Mouse (Mus musculus) hindbrain, embryonic 14.5 days (tissue): ENCODE results near the gene Rmnd5a. TPM values are rescaled to one million over a fixed set of nuclear protein-coding genes. Genes with fewer than 3 reads are reported as not detected.

Source experiments
- ATAC-seq: fragments of 200-750 bp; cut with Nextera tagmentation; 2 replicates; pipeline ENCODE4 v1.8.0; 2017; ENCODE audit warnings: moderate number of reproducible peaks, mild to moderate bottlenecking, moderate TSS enrichment, moderate library complexity; ENCODE audit not compliant: low FRiP score
- DNase-seq: peaks from one replicate; pipeline ENCODE4 v3.0.0-alpha.2; 2015; ENCODE audit warnings: low spot score
- H3K27ac ChIP-seq: fragments of 300-500 bp; sonication (generic); 2 replicates; pipeline ENCODE4 v1.5.1; 2014; ENCODE audit warnings: mild to moderate bottlenecking, moderate library complexity
- H3K27me3 ChIP-seq: fragments of 300-500 bp; sonication (generic); 2 replicates; pipeline ENCODE4 v1.6.1; 2014; ENCODE audit warnings: mild to moderate bottlenecking, low read length, mixed read lengths; ENCODE audit not compliant: control insufficient read depth, insufficient read depth
- H3K36me3 ChIP-seq: fragments of 300-500 bp; sonication (generic); replicated peaks from 2 replicates; pipeline ENCODE4 v1.6.1; 2014; ENCODE audit not compliant: control insufficient read depth, insufficient read depth
- H3K4me1 ChIP-seq: fragments of 300-500 bp; sonication (generic); replicated peaks from 2 replicates; pipeline ENCODE4 v1.6.1; 2014; ENCODE audit warnings: antibody characterized with exemption, low read length, mixed read lengths; ENCODE audit not compliant: control insufficient read depth, insufficient read depth
- H3K4me2 ChIP-seq: fragments of 300-500 bp; sonication (generic); replicated peaks from 2 replicates; pipeline ENCODE4 v1.6.1; 2014; ENCODE audit warnings: mild to moderate bottlenecking, moderate library complexity
- H3K4me3 ChIP-seq: fragments of 300-500 bp; sonication (generic); replicated peaks from 2 replicates; pipeline ENCODE4 v1.5.1; 2014; ENCODE audit warnings: mild to moderate bottlenecking, low read length
- H3K9ac ChIP-seq: fragments of 300-500 bp; sonication (generic); 2 replicates; pipeline ENCODE4 v1.6.1; 2014
- H3K9me3 ChIP-seq: fragments of 300-500 bp; sonication (generic); 2 replicates; pipeline ENCODE4 v1.6.1; 2016; ENCODE audit warnings: low read length; ENCODE audit not compliant: control insufficient read depth
- WGBS: fragments of 180-500 bp; shearing (Covaris S2); extraction: QIAGEN DNeasy Blood & Tissue Kit; methylation state at CpG from one replicate; pipeline ENCODE4 v1.1.7; 2014; 5-methylcytosine and 5-hydroxymethylcytosine counted together
- polyA plus RNA-seq: library from polyadenylated mRNA; unstranded; fragments of >200 nt; fragmentation: Nextera tagmentation; extraction: Ambion mirVana; gene quantifications from 2 replicates; pipeline ENCODE4 v1.2.1, GENCODE M21; 2014

Gene Rmnd5a
- polyA plus RNA-seq, 1 experiment from 2014 or later = 5.8 TPM

- Histone ChIP-seq H3K4me1 (no peaks in the 10 kb centered on the region), H3K4me2 (no peak overlapping the region), H3K4me3 (no peak overlapping the region), H3K9ac (no peak overlapping the region), H3K27ac (no peak overlapping the region), H3K36me3 (no peaks in the 10 kb centered on the region), H3K27me3 (no peaks in the 10 kb centered on the region), H3K9me3 (no peaks in the 10 kb centered on the region)
- 87% methylated on average over 2 of the region's 2 CpGs for WGBS
- DNase-seq (no peak), ATAC-seq (no peak)
Observed at GRCm38 (mm10) chr6:71452792-71453191, 12.4 kb upstream of the Rmnd5a start.

- WGBS = 88% methylated on average over 6 of the region's 6 CpGs
- H3K27ac ChIP-seq = no peak overlapping the region
- H3K9me3 ChIP-seq = no peaks in the 10 kb centered on the region
- H3K27me3 ChIP-seq = no peaks in the 10 kb centered on the region
- no peak for DNase-seq
- no peak for ATAC-seq
- peaks cover 8% of the 10 kb centered on the region for H3K4me1 ChIP-seq
- no peak overlapping the region for H3K4me3 ChIP-seq
- H3K4me2 ChIP-seq = no peak overlapping the region
- H3K36me3 ChIP-seq = no peaks in the 10 kb centered on the region
- no peak overlapping the region for H3K9ac ChIP-seq
Observed at GRCm38 (mm10) chr6:71445560-71445959, 5.1 kb upstream of the Rmnd5a start.

GRCm38 (mm10) chr6:71444756-71445155, 4.3 kb upstream of the Rmnd5a start:
- Histone ChIP-seq H3K4me2 (no peak overlapping the region), H3K27me3 (no peaks in the 10 kb centered on the region), H3K27ac (no peak overlapping the region), H3K4me3 (no peak overlapping the region), H3K4me1 (peaks cover 8% of the 10 kb centered on the region), H3K36me3 (no peaks in the 10 kb centered on the region), H3K9me3 (no peaks in the 10 kb centered on the region), H3K9ac (no peak overlapping the region)
- 86% methylated on average over 1 of the region's 1 CpGs for WGBS
- ATAC-seq (no peak), DNase-seq (no peak)

- Histone ChIP-seq H3K9me3 (no peaks in the 10 kb centered on the region), H3K9ac (no peak overlapping the region), H3K4me3 (no peak overlapping the region), H3K4me2 (peak overlapping the region; percentile 92; the same call in 1 of the 2 replicates), H3K27ac (peak overlapping the region; percentile 97; the same call in 1 of the 2 replicates), H3K36me3 (no peaks in the 10 kb centered on the region), H3K27me3 (no peaks in the 10 kb centered on the region), H3K4me1 (peaks cover 23% of the 10 kb centered on the region)
- 71% methylated on average over 2 of the region's 3 CpGs for WGBS
- no peak for DNase-seq
- no peak for ATAC-seq
Observed at GRCm38 (mm10) chr6:71442130-71442529, 1.7 kb upstream of the Rmnd5a start.

- peak overlapping the region; percentile 97 for H3K27ac ChIP-seq
- DNase-seq (no peak), ATAC-seq (0 out of 2 replicates have a peak, but pooled peaks have one; percentile 1)
- no peaks in the 10 kb centered on the region for H3K36me3 ChIP-seq
- peak overlapping the region; percentile 82 for H3K9ac ChIP-seq
- H3K4me1 ChIP-seq = peaks cover 29% of the 10 kb centered on the region
- peak overlapping the region; percentile 93 for H3K4me3 ChIP-seq
- 4% methylated on average over 12 of the region's 12 CpGs for WGBS
- no peaks in the 10 kb centered on the region for H3K9me3 ChIP-seq
- no peaks in the 10 kb centered on the region for H3K27me3 ChIP-seq
- H3K4me2 ChIP-seq = peak overlapping the region; percentile 92
Observed at GRCm38 (mm10) chr6:71441251-71441580, 779 bp upstream of the Rmnd5a start.

- peak overlapping the region; percentile 93 for H3K4me3 ChIP-seq
- H3K27ac ChIP-seq = peak overlapping the region; percentile 94
- DNase-seq = no peak
- no peaks in the 10 kb centered on the region for H3K36me3 ChIP-seq
- peak overlapping the region; percentile 61 for H3K4me2 ChIP-seq
- H3K4me1 ChIP-seq = peaks cover 31% of the 10 kb centered on the region
- H3K27me3 ChIP-seq = no peaks in the 10 kb centered on the region
- ATAC-seq = no peak; the same call in 1 of the 2 replicates
- no peaks in the 10 kb centered on the region for H3K9me3 ChIP-seq
- WGBS = 0% methylated on average over 29 of the region's 47 CpGs
- H3K9ac ChIP-seq = peak overlapping the region; percentile 90
Observed at GRCm38 (mm10) chr6:71440217-71440491, 283 bp downstream of the Rmnd5a start.

- H3K4me3 ChIP-seq = peak overlapping the region; percentile 93
- ATAC-seq = no peak; the same call in 1 of the 2 replicates
- peak; percentile 29 for DNase-seq
- H3K4me2 ChIP-seq = peak overlapping the region; percentile 61
- H3K27me3 ChIP-seq = no peaks in the 10 kb centered on the region
- WGBS = under 1% methylated on average over 62 of the region's 62 CpGs
- H3K36me3 ChIP-seq = no peaks in the 10 kb centered on the region
- peaks cover 31% of the 10 kb centered on the region for H3K4me1 ChIP-seq
- H3K9me3 ChIP-seq = no peaks in the 10 kb centered on the region
- peak overlapping the region; percentile 94 for H3K27ac ChIP-seq
- H3K9ac ChIP-seq = peak overlapping the region; percentile 90
Observed at GRCm38 (mm10) chr6:71439506-71440216, 776 bp downstream of the Rmnd5a start.

- no peak for ATAC-seq
- H3K4me3 ChIP-seq = no peak overlapping the region
- no peaks in the 10 kb centered on the region for H3K27me3 ChIP-seq
- WGBS = 68% methylated on average over 1 of the region's 1 CpGs
- no peak for DNase-seq
- no peaks in the 10 kb centered on the region for H3K9me3 ChIP-seq
- peaks cover 35% of the 10 kb centered on the region for H3K4me1 ChIP-seq
- H3K9ac ChIP-seq = no peak overlapping the region
- peak overlapping the region; percentile 61 for H3K4me2 ChIP-seq
- no peaks in the 10 kb centered on the region for H3K36me3 ChIP-seq
- H3K27ac ChIP-seq = no peak overlapping the region
Observed at GRCm38 (mm10) chr6:71438070-71438469, 2.4 kb downstream of the Rmnd5a start.

- no peak for DNase-seq
- Histone ChIP-seq H3K9ac (no peak overlapping the region), H3K4me3 (no peak overlapping the region), H3K4me1 (no peaks in the 10 kb centered on the region), H3K27ac (no peak overlapping the region), H3K27me3 (no peaks in the 10 kb centered on the region), H3K4me2 (no peak overlapping the region), H3K9me3 (no peaks in the 10 kb centered on the region), H3K36me3 (peaks cover 32% of the 10 kb centered on the region)
- ATAC-seq = no peak
- WGBS = 91% methylated on average over 4 of the region's 4 CpGs
Observed at GRCm38 (mm10) chr6:71427996-71428725, 12.3 kb downstream of the Rmnd5a start.
